ENCODE assay signal across 8 mouse cellular contexts in the genomic region with DNA sequence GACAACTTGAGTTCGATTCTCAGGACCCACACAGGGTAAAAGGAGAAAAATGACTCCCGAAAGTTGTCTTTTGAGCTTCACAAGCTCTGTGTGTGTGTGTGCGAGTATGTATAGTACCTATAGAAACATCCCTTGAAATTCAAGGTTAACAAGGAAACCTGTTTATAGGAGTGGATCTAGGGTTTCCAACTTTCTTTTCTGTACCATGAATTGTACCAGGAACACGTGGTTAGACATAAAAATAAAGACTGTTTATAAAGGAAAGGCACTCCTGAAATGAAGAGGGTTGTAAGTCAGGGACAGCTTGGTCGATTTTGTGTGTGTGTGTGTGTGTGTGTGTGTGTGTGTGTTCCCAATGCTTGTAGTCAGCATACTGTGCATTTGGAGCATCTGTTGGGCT. TPM values are rescaled to one million over a fixed set of nuclear protein-coding genes. Genes with fewer than 3 reads are reported as not detected.
DNase-seq lines count a peak whose midpoint lies in the region; ATAC-seq and TF ChIP-seq lines count a peak whose summit lies in the region.

No protein-coding gene starts in this region.

- no peak for ATAC-seq in hindbrain, embryonic 14.5 days (ENCODE audit: low FRiP score)
- no peak for ATAC-seq in midbrain, embryonic 14.5 days (ENCODE audit: low FRiP score, low TSS enrichment)

- no peaks in the 10 kb centered on the region; the same call in 1 of the 2 replicates for H3K4me1 ChIP-seq in kidney, adult 2 months (ENCODE audit: control insufficient read depth, insufficient read depth, low read length)
- H3K4me1 ChIP-seq in bone marrow macrophage, adult 2 months (ENCODE audit: control insufficient read depth, insufficient read depth, low read length) = peaks cover 21% of the 10 kb centered on the region
- peaks cover 11% of the 10 kb centered on the region for H3K4me1 ChIP-seq in hindbrain, embryonic 14.5 days (replicated peaks; ENCODE audit: control insufficient read depth, insufficient read depth, low read length)
- peaks cover 6% of the 10 kb centered on the region for H3K4me1 ChIP-seq in midbrain, embryonic 14.5 days (ENCODE audit: control insufficient read depth, insufficient read depth, low read length)

- no peak for DNase-seq in kidney, adult 2 months
- no peak for DNase-seq in kidney, adult 18-20 months
- DNase-seq in hindbrain, embryonic 14.5 days (ENCODE audit: low spot score) = no peak
- no peak for DNase-seq in midbrain, embryonic 14.5 days
- no peak for DNase-seq in adrenal gland, postnatal 25 days
- DNase-seq in Muller cell, postnatal 12 days (ENCODE audit: inconsistent ontology term) = no peak
- DNase-seq in kidney, adult 9 months = no peak

- peak overlapping the region; percentile 63; the same call in 1 of the 2 replicates for H3K27ac ChIP-seq in kidney, adult 2 months (ENCODE audit: insufficient read depth, low read depth, low read length)
- peak overlapping the region; percentile 5; the same call in 1 of the 2 replicates for H3K27ac ChIP-seq in bone marrow macrophage, adult 2 months (ENCODE audit: insufficient read depth, low read depth, low read length)
- peak overlapping the region; percentile 85; the same call in 1 of the 2 replicates for H3K27ac ChIP-seq in hindbrain, embryonic 14.5 days
- H3K27ac ChIP-seq in midbrain, embryonic 14.5 days (replicated peaks; ENCODE audit: low read depth, low read length) = 0 out of 2 replicates have a peak overlapping the region, but pooled peaks have one; percentile 85

- peak overlapping the region; percentile 89 for H3K4me2 ChIP-seq in hindbrain, embryonic 14.5 days (replicated peaks)
- H3K4me2 ChIP-seq in midbrain, embryonic 14.5 days (ENCODE audit: low read length) = peak overlapping the region; percentile 81

- no peak for TF ChIP-seq CTCF in kidney, adult 2 months (conservative IDR thresholded peaks at IDR 0.05; ENCODE audit: insufficient read depth, insufficient read length, low read depth, low read length)
- no peak for TF ChIP-seq CTCF in bone marrow macrophage, adult 2 months (IDR thresholded peaks at IDR 0.05; ENCODE audit: low read depth, low read length)

- no peaks in the 10 kb centered on the region for H3K27me3 ChIP-seq in kidney, adult 2 months (replicated peaks; ENCODE audit: control insufficient read depth, insufficient read depth, low read length)
- H3K27me3 ChIP-seq in hindbrain, embryonic 14.5 days (ENCODE audit: control insufficient read depth, insufficient read depth, low read length) = peaks cover 13% of the 10 kb centered on the region
- H3K27me3 ChIP-seq in midbrain, embryonic 14.5 days (ENCODE audit: control insufficient read depth, insufficient read depth, low read length) = peaks cover 11% of the 10 kb centered on the region

- H3K36me3 ChIP-seq in kidney, adult 2 months (ENCODE audit: control insufficient read depth, insufficient read depth, low read length) = no peaks in the 10 kb centered on the region
- peaks cover 17% of the 10 kb centered on the region for H3K36me3 ChIP-seq in hindbrain, embryonic 14.5 days (replicated peaks; ENCODE audit: control insufficient read depth, insufficient read depth)
- H3K36me3 ChIP-seq in midbrain, embryonic 14.5 days (ENCODE audit: control insufficient read depth, insufficient read depth, low read length) = peaks cover 5% of the 10 kb centered on the region

- no peak for TF ChIP-seq POLR2A in kidney, adult 2 months (IDR thresholded peaks at IDR 0.05; ENCODE audit: low read depth, low read length)
- no peak for TF ChIP-seq POLR2A in bone marrow macrophage, adult 2 months (IDR thresholded peaks at IDR 0.05; ENCODE audit: borderline replicate concordance, low read depth, low read length)

- H3K9ac ChIP-seq in hindbrain, embryonic 14.5 days = peak overlapping the region; percentile 91
- peak overlapping the region; percentile 30; the same call in 1 of the 2 replicates for H3K9ac ChIP-seq in midbrain, embryonic 14.5 days (replicated peaks; ENCODE audit: low read length)

- H3K4me3 ChIP-seq in kidney, adult 2 months (ENCODE audit: insufficient read depth, low read depth, low read length) = peak overlapping the region; percentile 92
- peak overlapping the region; percentile 87 for H3K4me3 ChIP-seq in bone marrow macrophage, adult 2 months (ENCODE audit: insufficient read depth, low read length)
- H3K4me3 ChIP-seq in hindbrain, embryonic 14.5 days (replicated peaks; ENCODE audit: low read length) = peak overlapping the region; percentile 88
- H3K4me3 ChIP-seq in midbrain, embryonic 14.5 days (replicated peaks; ENCODE audit: low read depth, low read length) = peak overlapping the region; percentile 72

- 9% methylated on average over 5 of the region's 5 CpGs for WGBS in kidney, adult 2 months
- WGBS in hindbrain, embryonic 14.5 days = 11% methylated on average over 5 of the region's 5 CpGs
- 10% methylated on average over 5 of the region's 5 CpGs for WGBS in midbrain, embryonic 14.5 days

- no peaks in the 10 kb centered on the region for H3K9me3 ChIP-seq in hindbrain, embryonic 14.5 days (ENCODE audit: control insufficient read depth, low read length)
- no peaks in the 10 kb centered on the region for H3K9me3 ChIP-seq in midbrain, embryonic 14.5 days (ENCODE audit: control insufficient read depth, low read length)

RNA-seq across cellular contexts. Expression of a gene that starts 0.5 kb away (rescaled TPM):
- polyA plus RNA-seq in kidney, adult 2 months (2012; rRNA removed) = 44.3 and 51.4 TPM in 2 replicates
- polyA plus RNA-seq in bone marrow macrophage, adult 2 months (2012; ENCODE audit: insufficient read depth, insufficient read length, missing spikeins) = 15.6 and 21.0 TPM in 2 replicates
- 34.6 and 45.6 TPM in 2 replicates for polyA plus RNA-seq in hindbrain, embryonic 14.5 days (2014; fragmentation: Nextera tagmentation; extraction: Ambion mirVana)
- polyA plus RNA-seq in midbrain, embryonic 14.5 days (2014; fragmentation: Nextera tagmentation; extraction: Ambion mirVana) = 50.2 and 52.5 TPM in 2 replicates
- total RNA-seq in adrenal gland, postnatal 25 days (2021) = 31.1 and 44.8 TPM in 2 replicates

RNA-seq across cellular contexts. Expression of a gene that starts 7.3 kb away (rescaled TPM):
- polyA plus RNA-seq in kidney, adult 2 months (2012; rRNA removed) = 5.8 and 7.4 TPM in 2 replicates
- polyA plus RNA-seq in bone marrow macrophage, adult 2 months (2012; ENCODE audit: insufficient read depth, insufficient read length, missing spikeins) = not detected in 2 replicates
- polyA plus RNA-seq in hindbrain, embryonic 14.5 days (2014; fragmentation: Nextera tagmentation; extraction: Ambion mirVana) = 2.9 and 3.1 TPM in 2 replicates
- polyA plus RNA-seq in midbrain, embryonic 14.5 days (2014; fragmentation: Nextera tagmentation; extraction: Ambion mirVana) = 1.5 TPM in 1 of 2 replicates, not detected in the other
- total RNA-seq in adrenal gland, postnatal 25 days (2021) = 2.7 and 3.6 TPM in 2 replicates

RNA-seq across cellular contexts. Expression of a gene that starts 19.1 kb away (rescaled TPM):
- polyA plus RNA-seq in kidney, adult 2 months (2012; rRNA removed) = 0.75 and 1.2 TPM in 2 replicates
- polyA plus RNA-seq in bone marrow macrophage, adult 2 months (2012; ENCODE audit: insufficient read depth, insufficient read length, missing spikeins) = not detected in 2 replicates
- 0.12 and 0.25 TPM in 2 replicates for polyA plus RNA-seq in hindbrain, embryonic 14.5 days (2014; fragmentation: Nextera tagmentation; extraction: Ambion mirVana)
- polyA plus RNA-seq in midbrain, embryonic 14.5 days (2014; fragmentation: Nextera tagmentation; extraction: Ambion mirVana) = not detected in 2 replicates
- total RNA-seq in adrenal gland, postnatal 25 days (2021) = 0.27 and 0.33 TPM in 2 replicates

RNA-seq across cellular contexts. Expression of a gene that starts 24.5 kb away (rescaled TPM):
- 0.52 and 0.69 TPM in 2 replicates for polyA plus RNA-seq in kidney, adult 2 months (2012; rRNA removed)
- polyA plus RNA-seq in bone marrow macrophage, adult 2 months (2012; ENCODE audit: insufficient read depth, insufficient read length, missing spikeins) = not detected in 2 replicates
- polyA plus RNA-seq in hindbrain, embryonic 14.5 days (2014; fragmentation: Nextera tagmentation; extraction: Ambion mirVana) = 1.1 and 1.7 TPM in 2 replicates
- 0.12 and 0.97 TPM in 2 replicates for polyA plus RNA-seq in midbrain, embryonic 14.5 days (2014; fragmentation: Nextera tagmentation; extraction: Ambion mirVana)
- 0.43 and 0.52 TPM in 2 replicates for total RNA-seq in adrenal gland, postnatal 25 days (2021)

Comparison
In these comparisons a context has a peak if more than half of its experiments do, and no peak if none do; other contexts are left out.
1. H3K27ac ChIP-seq: peak in every context shown above with its lines; median percentile 85 in hindbrain, embryonic 14.5 days; 85 in midbrain, embryonic 14.5 days; 63 in kidney, adult 2 months; 5 in bone marrow macrophage, adult 2 months.